Mouse (Mus musculus): ENCODE results near the gene Apba1. TPM values are rescaled to one million over a fixed set of nuclear protein-coding genes. Genes with fewer than 3 reads are reported as not detected.
A peak's percentile ranks its signal among the peaks of the same experiment; 100 is the strongest.

The Apba1 gene
- polyA plus RNA-seq (2012; rRNA removed) (2.5 and 2.8 TPM in 2 replicates), polyA plus RNA-seq (2014; fragmentation: Nextera tagmentation; extraction: Ambion mirVana) (0.55 and 0.73 TPM in 2 replicates)

DNA sequence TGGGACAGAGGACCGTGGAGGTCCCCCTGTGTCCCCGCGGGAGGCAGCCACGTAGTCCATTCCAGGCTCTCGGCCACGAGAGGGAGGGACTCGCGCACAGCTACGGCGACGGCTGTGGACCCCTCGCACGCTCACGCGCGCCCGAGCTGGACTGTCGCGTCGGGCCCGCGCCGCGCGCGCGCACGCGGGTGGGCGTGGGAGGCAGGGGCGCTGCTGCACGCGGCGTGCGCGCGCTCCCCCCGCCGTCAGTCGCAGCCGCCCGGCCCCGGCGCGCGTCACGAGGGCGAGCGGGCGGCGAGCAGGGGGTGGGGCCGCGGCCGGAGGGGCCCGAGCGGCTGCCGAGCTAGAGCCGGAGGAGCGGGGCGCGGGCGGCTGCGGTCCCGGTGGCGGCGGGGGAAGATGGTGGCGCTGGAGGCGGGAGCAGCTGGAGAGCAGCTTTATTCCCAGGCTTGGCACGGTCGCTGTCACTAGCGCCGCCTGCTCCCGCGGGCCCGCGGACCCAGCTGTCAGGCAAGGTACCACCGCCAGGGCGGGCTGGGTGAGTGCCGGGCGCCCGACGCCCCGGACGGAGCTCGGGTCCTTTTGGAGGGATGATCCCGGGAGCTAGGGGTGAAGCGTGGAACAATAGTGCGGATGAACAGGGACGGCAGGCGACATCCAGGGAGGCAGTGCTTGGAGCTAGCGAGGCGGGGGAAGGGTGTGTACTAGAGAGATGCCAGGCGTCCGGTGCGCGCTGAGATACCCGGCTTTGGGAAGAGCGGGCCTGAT lies at the start of gene Apba1:
Gene Apba1, plus strand, starts transcription at position 334 of the 768 bp plus-strand sequence.
- TF ChIP-seq POLR2A (IDR thresholded peaks at IDR 0.05; ENCODE audit: borderline replicate concordance, extremely low read depth, insufficient read depth, insufficient read length): no peak
- ATAC-seq (ENCODE audit: low FRiP score, low read depth) (peak; percentile 87), DNase-seq (ENCODE audit: low spot score) (peak; percentile 76)
- H3K9ac ChIP-seq (ENCODE audit: low read depth, low read length, severe bottlenecking): peak within 1 kb of the TSS; percentile 75
- H3K9me3 ChIP-seq (ENCODE audit: control insufficient read depth, low read length): no peaks in the 10 kb centered on the region
- under 1% methylated on average over 68 of the region's 98 CpGs for WGBS
- peak within 1 kb of the TSS; percentile 83 for H3K4me2 ChIP-seq (replicated peaks; ENCODE audit: low read depth, low read length, severe bottlenecking)
- peaks cover 5% of the 10 kb centered on the region; the same call in 1 of the 2 replicates for H3K4me1 ChIP-seq (ENCODE audit: control insufficient read depth, insufficient read depth, low read length)
- peak within 1 kb of the TSS; percentile 70 for H3K4me3 ChIP-seq (replicated peaks; ENCODE audit: low read length)
- no peaks in the 10 kb centered on the region for H3K36me3 ChIP-seq (ENCODE audit: control insufficient read depth, insufficient read depth, low read length)
- H3K27me3 ChIP-seq (ENCODE audit: control insufficient read depth, insufficient read depth, low read length): peaks cover 9% of the 10 kb centered on the region
- H3K27ac ChIP-seq (replicated peaks; ENCODE audit: low read depth, low read length): peak within 1 kb of the TSS; percentile 89

DNA sequence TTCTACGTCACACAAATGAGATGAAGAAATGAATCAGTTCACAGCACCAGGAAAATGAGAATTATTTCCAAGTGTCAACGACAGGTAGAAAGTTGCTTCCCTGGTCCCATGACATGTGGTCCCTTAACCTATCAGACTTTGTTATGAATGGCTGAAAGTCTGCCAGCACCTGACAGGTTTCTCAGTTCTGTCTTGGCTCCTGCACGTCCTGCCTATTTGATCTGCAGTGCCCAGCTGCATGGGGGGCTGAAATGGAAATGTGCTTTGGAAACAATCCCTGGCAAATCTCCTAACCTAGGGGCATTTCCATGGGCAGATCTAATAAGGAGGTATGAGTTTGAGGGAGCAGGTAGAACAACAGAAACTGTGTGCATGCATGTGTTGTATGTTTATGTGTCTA lies 12.2 kb upstream of the Apba1 start:
- DNase-seq (ENCODE audit: low spot score) (no peak), ATAC-seq (ENCODE audit: low FRiP score, low read depth) (no peak)
- TF ChIP-seq POLR2A (IDR thresholded peaks at IDR 0.05; ENCODE audit: borderline replicate concordance, extremely low read depth, insufficient read depth, insufficient read length): no peak
- no peaks in the 10 kb centered on the region for H3K4me1 ChIP-seq (ENCODE audit: control insufficient read depth, insufficient read depth, low read length)
- WGBS: 68% methylated on average over 3 of the region's 3 CpGs
- H3K4me3 ChIP-seq (replicated peaks; ENCODE audit: low read length): no peak overlapping the region
- H3K9ac ChIP-seq (ENCODE audit: low read depth, low read length, severe bottlenecking): no peak overlapping the region
- H3K4me2 ChIP-seq (replicated peaks; ENCODE audit: low read depth, low read length, severe bottlenecking): no peak overlapping the region
- no peak overlapping the region for H3K27ac ChIP-seq (replicated peaks; ENCODE audit: low read depth, low read length)
- no peaks in the 10 kb centered on the region for H3K9me3 ChIP-seq (ENCODE audit: control insufficient read depth, low read length)
- no peaks in the 10 kb centered on the region for H3K27me3 ChIP-seq (ENCODE audit: control insufficient read depth, insufficient read depth, low read length)
- no peaks in the 10 kb centered on the region for H3K36me3 ChIP-seq (ENCODE audit: control insufficient read depth, insufficient read depth, low read length)

DNA sequence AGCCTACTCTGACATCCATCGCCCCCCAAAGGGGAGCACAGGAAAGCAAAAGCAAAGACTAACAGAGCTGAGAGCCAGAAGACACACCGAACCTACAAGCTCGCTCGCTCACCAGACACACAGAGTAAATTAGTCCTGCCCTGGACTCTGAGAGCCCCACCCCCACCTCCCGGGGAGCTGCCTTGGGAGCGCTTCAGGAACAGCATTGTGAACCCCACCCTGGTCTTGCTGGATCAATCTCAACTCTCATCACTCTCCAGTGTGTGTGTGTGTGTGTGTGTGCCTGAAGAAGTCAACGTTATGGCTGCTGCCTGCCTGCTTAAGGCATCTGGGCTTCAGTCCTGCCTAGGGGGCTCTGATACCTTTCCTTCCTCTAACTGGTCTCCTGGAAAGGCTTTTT lies 1.7 kb upstream of the Apba1 start:
- H3K27ac ChIP-seq (replicated peaks; ENCODE audit: low read depth, low read length): no peak overlapping the region
- peaks cover 5% of the 10 kb centered on the region; the same call in 1 of the 2 replicates for H3K4me1 ChIP-seq (ENCODE audit: control insufficient read depth, insufficient read depth, low read length)
- H3K4me2 ChIP-seq (replicated peaks; ENCODE audit: low read depth, low read length, severe bottlenecking): 0 out of 2 replicates have a peak overlapping the region, but pooled peaks have one; percentile 19
- peaks cover 9% of the 10 kb centered on the region for H3K27me3 ChIP-seq (ENCODE audit: control insufficient read depth, insufficient read depth, low read length)
- WGBS: 7% methylated on average over 7 of the region's 7 CpGs
- DNase-seq (ENCODE audit: low spot score): no peak
- H3K4me3 ChIP-seq (replicated peaks; ENCODE audit: low read length): no peak overlapping the region
- no peaks in the 10 kb centered on the region for H3K36me3 ChIP-seq (ENCODE audit: control insufficient read depth, insufficient read depth, low read length)
- no peaks in the 10 kb centered on the region for H3K9me3 ChIP-seq (ENCODE audit: control insufficient read depth, low read length)
- H3K9ac ChIP-seq (ENCODE audit: low read depth, low read length, severe bottlenecking): no peak overlapping the region
- no peak for TF ChIP-seq POLR2A (IDR thresholded peaks at IDR 0.05; ENCODE audit: borderline replicate concordance, extremely low read depth, insufficient read depth, insufficient read length)
- ATAC-seq (ENCODE audit: low FRiP score, low read depth): no peak

DNA sequence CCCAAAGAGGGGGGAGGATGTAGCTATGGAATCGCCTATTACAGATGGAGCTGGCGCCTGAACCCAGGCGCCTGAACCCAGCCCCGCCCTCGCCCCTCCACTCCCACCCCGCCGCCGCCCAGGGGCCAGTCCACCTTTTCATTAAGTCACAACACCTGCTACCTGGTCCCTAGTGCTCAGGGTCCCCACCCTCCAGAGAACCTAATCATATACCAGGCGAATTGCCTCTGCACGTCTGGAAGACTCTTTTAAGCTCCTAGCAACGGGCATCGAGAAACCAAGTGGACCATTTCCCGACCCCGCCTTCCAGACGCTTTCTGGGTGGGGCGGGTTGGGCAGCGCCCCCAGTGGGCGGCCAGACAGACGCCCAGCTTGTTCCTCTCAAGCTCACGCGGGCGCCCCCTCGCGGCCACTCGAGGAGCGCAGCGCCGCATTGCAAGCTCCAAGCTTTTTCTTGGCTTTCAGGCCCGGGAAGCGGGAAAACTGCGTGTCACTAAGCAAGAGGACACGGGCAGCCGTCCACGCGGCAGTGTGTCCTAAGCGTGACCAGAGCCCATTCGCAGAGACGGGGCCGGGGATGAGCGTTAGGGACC lies 630 bp upstream of the Apba1 start:
- Histone ChIP-seq H3K27me3 (ENCODE audit: control insufficient read depth, insufficient read depth, low read length) (peaks cover 9% of the 10 kb centered on the region), H3K9ac (ENCODE audit: low read depth, low read length, severe bottlenecking) (peak overlapping the region; percentile 75), H3K4me3 (replicated peaks; ENCODE audit: low read length) (peak overlapping the region; percentile 70), H3K36me3 (ENCODE audit: control insufficient read depth, insufficient read depth, low read length) (no peaks in the 10 kb centered on the region), H3K4me2 (replicated peaks; ENCODE audit: low read depth, low read length, severe bottlenecking) (peak overlapping the region; percentile 83), H3K27ac (replicated peaks; ENCODE audit: low read depth, low read length) (peak overlapping the region; percentile 89), H3K9me3 (ENCODE audit: control insufficient read depth, low read length) (no peaks in the 10 kb centered on the region), H3K4me1 (ENCODE audit: control insufficient read depth, insufficient read depth, low read length) (peaks cover 5% of the 10 kb centered on the region; the same call in 1 of the 2 replicates)
- TF ChIP-seq POLR2A (IDR thresholded peaks at IDR 0.05; ENCODE audit: borderline replicate concordance, extremely low read depth, insufficient read depth, insufficient read length): 0 out of 2 replicates have a peak, but pooled peaks have one; percentile 6
- under 1% methylated on average over 40 of the region's 40 CpGs for WGBS
- ATAC-seq (ENCODE audit: low FRiP score, low read depth) (peak; percentile 88), DNase-seq (ENCODE audit: low spot score) (peak; percentile 93)

DNA sequence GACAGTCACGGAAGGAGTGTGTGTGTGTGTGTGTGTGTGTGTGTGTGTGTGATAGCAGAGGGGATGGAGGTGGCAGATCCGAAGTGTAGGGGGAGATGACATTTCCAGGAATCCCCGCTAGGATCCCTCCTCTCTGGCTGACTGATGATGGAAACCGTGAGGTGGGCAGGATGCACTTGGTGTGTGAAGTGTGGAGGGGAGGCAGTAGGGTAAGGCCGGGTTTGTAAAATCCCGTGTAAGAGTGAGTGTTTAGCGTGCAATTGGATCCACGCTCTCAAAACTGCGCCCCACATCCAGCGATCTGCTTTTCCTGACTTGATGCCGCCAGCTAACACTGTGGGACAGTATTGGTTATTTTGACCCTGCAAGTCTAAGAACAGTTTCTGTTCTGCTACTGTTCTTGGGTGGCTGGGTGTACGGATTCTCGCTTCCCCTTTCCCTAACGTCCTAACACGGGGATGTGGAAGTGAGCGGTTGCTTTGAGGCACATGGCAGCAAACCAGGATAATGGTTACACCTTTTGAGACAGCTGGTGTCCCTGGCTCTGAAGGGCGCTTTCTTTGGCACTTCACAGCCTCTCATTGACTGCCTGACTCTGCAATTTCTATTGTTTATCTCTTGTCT lies 747 bp downstream of the Apba1 start:
- TF ChIP-seq POLR2A (IDR thresholded peaks at IDR 0.05; ENCODE audit: borderline replicate concordance, extremely low read depth, insufficient read depth, insufficient read length): no peak
- Histone ChIP-seq H3K4me2 (replicated peaks; ENCODE audit: low read depth, low read length, severe bottlenecking) (peak overlapping the region; percentile 83), H3K27me3 (ENCODE audit: control insufficient read depth, insufficient read depth, low read length) (peaks cover 9% of the 10 kb centered on the region), H3K36me3 (ENCODE audit: control insufficient read depth, insufficient read depth, low read length) (no peaks in the 10 kb centered on the region), H3K9ac (ENCODE audit: low read depth, low read length, severe bottlenecking) (peak overlapping the region; percentile 75), H3K4me1 (ENCODE audit: control insufficient read depth, insufficient read depth, low read length) (peaks cover 5% of the 10 kb centered on the region; the same call in 1 of the 2 replicates), H3K4me3 (replicated peaks; ENCODE audit: low read length) (peak overlapping the region; percentile 70), H3K27ac (replicated peaks; ENCODE audit: low read depth, low read length) (no peak overlapping the region), H3K9me3 (ENCODE audit: control insufficient read depth, low read length) (no peaks in the 10 kb centered on the region)
- DNase-seq (ENCODE audit: low spot score) (no peak), ATAC-seq (ENCODE audit: low FRiP score, low read depth) (0 out of 2 replicates have a peak, but pooled peaks have one; percentile 8)
- WGBS: 5% methylated on average over 17 of the region's 17 CpGs
